Mouse (Mus musculus): Measurements from ENCODE around the gene Il25. TPM values are rescaled to one million over a fixed set of nuclear protein-coding genes. Genes with fewer than 3 reads are reported as not detected.
"Not testable (repeated sequence)": the region's sequence is repeated elsewhere in the genome, so short reads cannot be mapped to it uniquely, and the experiment has no call there.

Il25 gene
- polyA plus RNA-seq, 2 experiments, result not detected

- H3K9ac ChIP-seq (replicated peaks), result no peak overlapping the region
- no peak overlapping the region for H3K4me2 ChIP-seq (ENCODE audit: low read depth)
- no peaks in the 10 kb centered on the region for H3K9me3 ChIP-seq (ENCODE audit: control insufficient read depth, low read length)
- H3K4me1 ChIP-seq (replicated peaks; ENCODE audit: control insufficient read depth in 2 of 2, insufficient read depth in 2 of 2, low read length in 1 of 2), result no peaks in the 10 kb centered on the region
- TF ChIP-seq CTCF (IDR thresholded peaks at IDR 0.05; ENCODE audit: low read depth) (no peak), EP300 (IDR thresholded peaks at IDR 0.05; ENCODE audit: low read depth) (no peak)
- H3K36me3 ChIP-seq (replicated peaks; ENCODE audit: control insufficient read depth, insufficient read depth, low read depth), result no peaks in the 10 kb centered on the region
- ATAC-seq (ENCODE audit: insufficient read depth) (no peak), DNase-seq (ENCODE audit: low read depth in 3 of 3, low spot score in 3 of 3) (no peak)
- H3K4me3 ChIP-seq (ENCODE audit: insufficient read depth in 1 of 2, low read depth in 2 of 2, low read length in 2 of 2), result no peak overlapping the region
- H3K27me3 ChIP-seq (ENCODE audit: control insufficient read depth, insufficient read depth, low read length), result no peaks in the 10 kb centered on the region
- no peak overlapping the region for H3K27ac ChIP-seq
- WGBS (ENCODE audit: insufficient replicate concordance), result 57% methylated on average over 3 of the region's 3 CpGs
Observed at GRCm38 (mm10) chr14:54955481-54955880, 23.0 kb downstream of the Il25 start.

GRCm38 (mm10) chr14:54956533-54956932 lies 24.0 kb downstream of the Il25 start:
- no peak overlapping the region for H3K4me2 ChIP-seq (ENCODE audit: low read depth)
- no peaks in the 10 kb centered on the region for H3K36me3 ChIP-seq (replicated peaks; ENCODE audit: control insufficient read depth, insufficient read depth, low read depth)
- no peaks in the 10 kb centered on the region for H3K9me3 ChIP-seq (ENCODE audit: control insufficient read depth, low read length)
- ATAC-seq (ENCODE audit: insufficient read depth), result no peak
- no peak overlapping the region for H3K27ac ChIP-seq
- H3K4me3 ChIP-seq (ENCODE audit: insufficient read depth in 1 of 2, low read depth in 2 of 2, low read length in 2 of 2), result no peak overlapping the region
- no peak overlapping the region for H3K9ac ChIP-seq (replicated peaks)
- H3K4me1 ChIP-seq (replicated peaks; ENCODE audit: control insufficient read depth in 2 of 2, insufficient read depth in 2 of 2, low read length in 1 of 2), result no peaks in the 10 kb centered on the region
- no peaks in the 10 kb centered on the region for H3K27me3 ChIP-seq (ENCODE audit: control insufficient read depth, insufficient read depth, low read length)
- WGBS (ENCODE audit: insufficient replicate concordance), result 66% methylated on average over 9 of the region's 9 CpGs
- no peak for DNase-seq (ENCODE audit: low read depth in 3 of 3, low spot score in 3 of 3)
- TF ChIP-seq EP300 (IDR thresholded peaks at IDR 0.05; ENCODE audit: low read depth) (no peak), CTCF (IDR thresholded peaks at IDR 0.05; ENCODE audit: low read depth) (no peak)

GRCm38 (mm10) chr14:54958503-54958902 lies 26.0 kb downstream of the Il25 start:
- H3K27me3 ChIP-seq (ENCODE audit: control insufficient read depth, insufficient read depth, low read length), result no peaks in the 10 kb centered on the region
- no peak for DNase-seq (ENCODE audit: low read depth in 3 of 3, low spot score in 3 of 3)
- H3K4me2 ChIP-seq (ENCODE audit: low read depth), result no peak overlapping the region
- H3K27ac ChIP-seq, result no peak overlapping the region
- no peak for ATAC-seq (ENCODE audit: insufficient read depth)
- no peaks in the 10 kb centered on the region for H3K9me3 ChIP-seq (ENCODE audit: control insufficient read depth, low read length)
- no peak overlapping the region for H3K4me3 ChIP-seq (ENCODE audit: insufficient read depth in 1 of 2, low read depth in 2 of 2, low read length in 2 of 2)
- H3K36me3 ChIP-seq (replicated peaks; ENCODE audit: control insufficient read depth, insufficient read depth, low read depth), result no peaks in the 10 kb centered on the region
- no peak overlapping the region for H3K9ac ChIP-seq (replicated peaks)
- WGBS (ENCODE audit: insufficient replicate concordance), result 49% methylated on average over 4 of the region's 4 CpGs
- H3K4me1 ChIP-seq (replicated peaks; ENCODE audit: control insufficient read depth in 2 of 2, insufficient read depth in 2 of 2, low read length in 1 of 2), result no peaks in the 10 kb centered on the region
- TF ChIP-seq EP300 (IDR thresholded peaks at IDR 0.05; ENCODE audit: low read depth), result no peak
- no peak for TF ChIP-seq CTCF (IDR thresholded peaks at IDR 0.05; ENCODE audit: low read depth)

GRCm38 (mm10) chr14:54959197-54959596 lies 26.7 kb downstream of the Il25 start:
- Histone ChIP-seq H3K9ac (replicated peaks) (no peak overlapping the region), H3K9me3 (ENCODE audit: control insufficient read depth, low read length) (no peaks in the 10 kb centered on the region), H3K4me2 (ENCODE audit: low read depth) (no peak overlapping the region), H3K36me3 (replicated peaks; ENCODE audit: control insufficient read depth, insufficient read depth, low read depth) (no peaks in the 10 kb centered on the region), H3K4me1 (replicated peaks; ENCODE audit: control insufficient read depth in 2 of 2, insufficient read depth in 2 of 2, low read length in 1 of 2) (no peaks in the 10 kb centered on the region), H3K4me3 (ENCODE audit: insufficient read depth in 1 of 2, low read depth in 2 of 2, low read length in 2 of 2) (no peak overlapping the region), H3K27me3 (ENCODE audit: control insufficient read depth, insufficient read depth, low read length) (no peaks in the 10 kb centered on the region), H3K27ac (no peak overlapping the region)
- WGBS (ENCODE audit: insufficient replicate concordance), result 63% methylated on average over 3 of the region's 3 CpGs
- no peak for ATAC-seq (ENCODE audit: insufficient read depth)
- no peak for TF ChIP-seq EP300 (IDR thresholded peaks at IDR 0.05; ENCODE audit: low read depth)
- TF ChIP-seq CTCF (IDR thresholded peaks at IDR 0.05; ENCODE audit: low read depth), result no peak
- no peak for DNase-seq (ENCODE audit: low read depth in 3 of 3, low spot score in 3 of 3)

- DNase-seq (ENCODE audit: low read depth in 3 of 3, low spot score in 3 of 3); H3K9me3 ChIP-seq (ENCODE audit: control insufficient read depth, low read length); ATAC-seq (ENCODE audit: insufficient read depth); H3K27ac ChIP-seq; H3K4me1 ChIP-seq (replicated peaks; ENCODE audit: control insufficient read depth in 2 of 2, insufficient read depth in 2 of 2, low read length in 1 of 2); H3K4me2 ChIP-seq (ENCODE audit: low read depth); H3K4me3 ChIP-seq (ENCODE audit: insufficient read depth in 1 of 2, low read depth in 2 of 2, low read length in 2 of 2); H3K36me3 ChIP-seq (replicated peaks; ENCODE audit: control insufficient read depth, insufficient read depth, low read depth); H3K9ac ChIP-seq (replicated peaks); H3K27me3 ChIP-seq (ENCODE audit: control insufficient read depth, insufficient read depth, low read length): not testable (repeated sequence)
- 67% methylated on average over 12 of the region's 12 CpGs for WGBS (ENCODE audit: insufficient replicate concordance)
Observed at GRCm38 (mm10) chr14:54959853-54960613, 27.5 kb downstream of the Il25 start.

Measured in liver, embryonic 14.5 days (tissue).